Mouse (Mus musculus) WW6 (cell line): ENCODE results near the gene Olig3.
"Not testable (repeated sequence)": the region's sequence is repeated elsewhere in the genome, so short reads cannot be mapped to it uniquely, and the experiment has no call there.

Source experiments
- DNase-seq: peaks from one replicate; pipeline ENCODE4 v3.0.0-alpha.2; 2013; ENCODE audit warnings: low read depth, low spot score

The Olig3 gene

GRCm38 (mm10) chr10:19361539-19362293 is 5.4 kb downstream of the Olig3 start:
- no peak for DNase-seq

DNA sequence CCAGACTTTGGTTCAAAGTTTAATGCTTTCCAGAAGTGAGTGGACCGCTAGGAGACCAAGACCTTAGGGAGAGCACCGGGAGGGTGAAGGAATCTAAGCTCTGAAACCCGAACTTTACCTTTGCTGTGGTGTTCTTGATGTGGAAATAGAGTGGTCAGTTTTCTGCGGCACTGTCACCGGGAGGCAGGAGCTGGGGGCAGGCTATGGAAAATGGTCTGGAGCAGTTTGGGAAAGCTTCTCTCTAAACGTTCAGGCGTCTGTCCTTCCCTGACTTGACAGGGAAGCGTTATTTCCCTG is 5.9 kb downstream of the Olig3 start:
- DNase-seq = no peak

DNA sequence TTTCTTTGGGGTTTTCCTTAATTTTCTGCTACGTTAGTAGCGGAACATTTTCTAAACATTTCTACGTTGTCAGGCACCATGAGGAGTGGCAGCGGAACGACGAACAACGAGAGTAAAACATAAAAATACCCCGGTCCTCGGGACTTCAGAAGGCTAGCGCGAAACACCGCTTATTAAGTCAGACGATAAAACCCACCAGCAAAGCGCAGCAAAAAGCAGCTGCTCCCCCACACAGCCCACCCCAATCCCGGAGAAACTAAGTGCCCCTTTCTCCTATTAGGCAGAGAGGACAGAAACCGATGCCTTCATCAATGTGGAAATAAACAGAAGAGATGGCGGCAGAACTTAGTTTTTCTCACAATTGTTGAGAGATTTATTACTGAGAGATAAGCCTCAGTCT is 6.5 kb downstream of the Olig3 start:
- DNase-seq = no peak

- DNase-seq = no peak
These were observed 7.0 kb downstream of the Olig3 start for GRCm38 (mm10) chr10:19363365-19363764.

GRCm38 (mm10) chr10:19369143-19369542 is 12.8 kb downstream of the Olig3 start:
- no peak for DNase-seq

DNA sequence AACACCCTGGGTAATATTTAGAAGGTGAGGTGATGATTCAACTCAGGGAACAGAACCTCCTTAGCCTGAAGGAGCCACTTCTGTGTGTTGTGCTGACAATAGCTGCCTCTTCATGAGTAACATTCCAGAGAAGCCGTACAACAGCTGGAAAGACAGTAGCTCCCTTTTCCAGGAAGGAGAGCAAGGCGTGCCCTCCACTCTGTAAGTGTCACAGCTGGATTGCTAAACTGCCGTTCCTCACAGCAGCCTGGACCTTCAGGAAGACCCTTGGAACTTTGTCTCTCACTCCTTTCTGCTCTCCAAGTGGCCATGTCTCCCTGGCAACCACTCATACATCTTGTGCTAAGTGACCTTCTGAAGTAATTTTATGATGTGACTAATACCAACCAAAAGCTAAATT is 13.8 kb downstream of the Olig3 start:
- no peak for DNase-seq

DNA sequence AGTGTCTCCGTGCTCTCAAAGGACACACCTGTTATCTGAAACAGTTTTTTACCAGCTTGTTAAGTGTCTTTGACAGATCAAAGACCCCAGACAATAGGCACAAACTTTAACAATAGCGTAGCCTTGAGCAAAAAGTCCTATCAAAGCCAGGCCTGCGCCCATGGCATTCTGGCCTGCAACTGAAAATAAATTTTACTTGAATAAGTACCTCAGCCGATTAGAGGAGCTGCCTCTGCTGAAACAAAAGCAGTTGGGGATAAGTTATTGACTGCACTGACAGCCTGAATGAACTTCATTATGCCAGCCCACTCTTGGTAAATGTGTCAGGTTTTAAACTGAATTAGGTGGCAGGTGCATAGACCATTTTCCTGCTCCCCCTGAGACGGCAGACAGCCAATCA is 15.9 kb downstream of the Olig3 start:
- DNase-seq = no peak

GRCm38 (mm10) chr10:19373797-19374196 is 17.5 kb downstream of the Olig3 start:
- DNase-seq = no peak

- DNase-seq = no peak
These were observed 18.0 kb downstream of the Olig3 start for GRCm38 (mm10) chr10:19374311-19374710.

DNA sequence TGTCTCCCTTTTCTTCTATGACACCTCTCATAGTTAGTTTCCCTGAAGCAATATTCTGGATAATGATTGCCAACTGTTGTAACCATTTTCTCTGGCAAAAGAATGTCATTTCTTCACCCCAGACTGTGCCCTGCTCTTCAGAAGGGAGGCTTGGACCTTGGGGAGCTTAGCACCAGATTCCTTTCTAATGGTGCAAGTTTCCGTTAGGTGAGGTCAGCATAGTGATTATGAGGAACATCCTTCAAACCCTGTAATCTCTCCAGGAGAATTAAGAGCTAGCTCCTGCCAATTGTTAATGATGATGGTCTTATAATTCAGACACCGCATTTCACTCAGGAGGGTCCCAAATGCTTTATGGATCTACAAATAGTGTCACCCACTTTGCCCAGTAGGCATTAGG is 19.5 kb downstream of the Olig3 start:
- DNase-seq = no peak

GRCm38 (mm10) chr10:19380971-19381370 is 24.6 kb downstream of the Olig3 start:
- DNase-seq = not testable (repeated sequence)

DNA sequence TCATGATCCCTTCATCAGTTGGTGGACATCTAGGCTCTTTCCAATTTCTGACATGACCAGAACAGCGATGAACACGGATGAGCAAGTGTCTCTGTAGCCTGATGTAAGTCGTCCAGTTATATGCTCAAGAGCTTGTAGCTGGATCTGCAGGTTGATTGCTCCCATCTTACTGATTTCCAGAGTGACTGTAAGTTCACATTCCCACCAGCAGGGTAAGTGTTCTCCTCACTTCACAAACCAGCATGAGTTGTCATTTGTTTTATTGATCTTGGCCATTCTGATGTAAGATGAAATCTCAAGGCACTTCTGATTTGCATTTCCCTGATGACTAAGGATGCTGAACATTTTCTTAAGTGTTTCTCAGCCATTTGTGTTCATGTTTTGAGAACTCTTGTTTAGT is 27.8 kb downstream of the Olig3 start:
- no peak for DNase-seq

- DNase-seq = no peak
These were observed 35.5 kb downstream of the Olig3 start for GRCm38 (mm10) chr10:19391819-19392218.

DNA sequence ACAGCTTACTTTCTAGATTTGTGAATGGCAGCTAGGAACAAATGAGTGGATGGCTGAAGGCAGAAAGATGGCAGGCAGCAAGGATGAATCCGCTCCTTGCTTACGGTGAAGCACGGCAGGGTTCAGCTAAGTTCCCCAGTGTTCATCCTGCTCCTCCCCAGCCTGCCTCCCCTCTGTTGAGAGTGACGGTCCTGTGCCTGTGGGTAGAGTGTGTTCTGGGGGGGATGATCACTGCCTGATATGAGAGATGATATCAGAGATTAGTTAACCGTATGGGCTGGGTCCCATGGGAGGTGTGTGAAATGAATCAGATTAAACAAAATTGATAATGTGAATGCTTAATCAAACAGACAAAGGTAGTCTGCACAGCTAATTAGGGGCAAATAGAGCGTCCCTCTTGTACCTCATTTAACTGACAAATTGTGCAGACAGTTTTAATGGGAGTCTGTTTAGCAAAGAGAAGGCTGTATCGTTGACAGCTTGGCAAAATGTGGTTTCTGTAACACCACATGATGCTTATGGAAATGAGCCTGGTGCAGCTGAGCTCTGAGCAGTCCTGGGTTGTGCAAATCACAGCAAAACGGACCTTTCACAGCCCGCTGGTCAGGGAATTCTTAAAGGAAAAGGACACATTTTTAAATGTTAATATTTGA is 40.3 kb downstream of the Olig3 start:
- no peak for DNase-seq

DNA sequence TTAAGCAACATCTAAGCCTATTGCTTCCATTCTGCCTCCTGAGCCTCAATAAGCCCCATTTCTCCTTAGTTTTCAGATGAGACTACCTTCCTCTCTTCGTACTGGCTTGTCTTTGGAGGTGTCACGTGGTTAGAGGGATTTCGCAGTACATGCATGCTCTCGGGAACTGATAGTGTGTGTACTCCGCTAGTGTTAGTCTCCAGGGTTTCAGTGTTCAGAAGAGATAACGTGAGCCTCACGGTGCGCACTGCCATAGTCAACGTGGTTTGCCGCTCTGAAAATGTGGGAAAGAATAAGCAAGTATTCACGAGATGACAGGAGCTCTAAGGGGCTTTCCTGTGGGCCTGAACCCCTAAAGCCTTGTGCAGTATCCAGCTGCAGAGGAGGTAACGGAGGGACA is 41.1 kb downstream of the Olig3 start:
- DNase-seq = no peak

- DNase-seq = no peak
These were observed 44.8 kb downstream of the Olig3 start for GRCm38 (mm10) chr10:19401136-19401535.

GRCm38 (mm10) chr10:19404401-19404800 is 48.1 kb downstream of the Olig3 start:
- no peak for DNase-seq

DNA sequence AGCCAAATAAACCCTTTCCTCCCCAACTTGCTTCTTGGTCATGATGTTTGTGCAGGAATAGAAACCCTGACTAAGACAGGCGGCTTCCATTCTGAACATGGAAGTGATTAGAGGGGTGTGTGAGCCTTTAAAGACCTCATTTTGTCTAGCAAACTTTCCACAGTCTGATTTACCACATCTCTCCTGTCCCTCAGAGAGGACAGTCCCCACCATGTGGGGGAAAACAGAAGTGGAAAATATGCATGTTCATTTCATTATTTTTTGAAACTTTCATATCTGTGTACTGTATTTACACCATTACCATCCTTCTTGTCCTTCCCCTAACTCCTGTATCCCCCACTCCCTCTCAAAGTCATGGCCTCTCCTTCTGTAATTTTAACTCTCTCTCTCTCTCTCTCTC is 49.6 kb downstream of the Olig3 start:
- no peak for DNase-seq

- no peak for DNase-seq
These were observed 50.8 kb downstream of the Olig3 start for GRCm38 (mm10) chr10:19407168-19407567.
